Mouse (Mus musculus): ENCODE results near the gene Grm4. TPM values are rescaled to one million over a fixed set of nuclear protein-coding genes. Genes with fewer than 3 reads are reported as not detected.
A peak's percentile ranks its signal among the peaks of the same experiment; 100 is the strongest.
"Not testable (repeated sequence)": the region's sequence is repeated elsewhere in the genome, so short reads cannot be mapped to it uniquely, and the experiment has no call there.

The Grm4 gene
- total RNA-seq, 4 experiments from 2014 or later: 9.9 to 13.0 (median 12.6) TPM

- no peak for DNase-seq (ENCODE audit: low spot score in 2 of 2)
Measured at GRCm38 (mm10) chr17:27405376-27406024, 115.7 kb downstream of the Grm4 start.

- DNase-seq (ENCODE audit: low spot score in 2 of 2): no peak
Measured at GRCm38 (mm10) chr17:27401200-27401599, 120.0 kb downstream of the Grm4 start.

- DNase-seq (ENCODE audit: low spot score in 2 of 2): no peak
Measured at GRCm38 (mm10) chr17:27393931-27394330, 127.3 kb downstream of the Grm4 start.

- DNase-seq (ENCODE audit: low spot score in 2 of 2): no peak
Measured at GRCm38 (mm10) chr17:27393432-27393831, 127.8 kb downstream of the Grm4 start.

GRCm38 (mm10) chr17:27392918-27393317 lies 128.3 kb downstream of the Grm4 start:
- DNase-seq (ENCODE audit: low spot score in 2 of 2): peak; percentile 17 to 32

- no peak for DNase-seq (ENCODE audit: low spot score in 2 of 2)
Measured at GRCm38 (mm10) chr17:27390019-27390418, 131.2 kb downstream of the Grm4 start.

GRCm38 (mm10) chr17:27389221-27390000 lies 131.8 kb downstream of the Grm4 start:
- DNase-seq (ENCODE audit: low spot score in 2 of 2): peak in 1 of 2 experiments; percentile 15

GRCm38 (mm10) chr17:27386438-27386837 lies 134.8 kb downstream of the Grm4 start:
- no peak for DNase-seq (ENCODE audit: low spot score in 2 of 2)

- peak in 1 of 2 experiments; percentile 24 for DNase-seq (ENCODE audit: low spot score in 2 of 2)
Measured at GRCm38 (mm10) chr17:27385513-27386261, 135.5 kb downstream of the Grm4 start.

- no peak for DNase-seq (ENCODE audit: low spot score in 2 of 2)
Measured at GRCm38 (mm10) chr17:27382916-27383315, 138.3 kb downstream of the Grm4 start.

- DNase-seq (ENCODE audit: low spot score in 2 of 2): not testable (repeated sequence)
Measured at GRCm38 (mm10) chr17:27380911-27381459, 140.2 kb downstream of the Grm4 start.

GRCm38 (mm10) chr17:27378977-27379376 lies 142.2 kb downstream of the Grm4 start:
- DNase-seq (ENCODE audit: low spot score in 2 of 2): no peak

GRCm38 (mm10) chr17:27377151-27377550 lies 144.1 kb downstream of the Grm4 start:
- DNase-seq (ENCODE audit: low spot score in 2 of 2): no peak

GRCm38 (mm10) chr17:27375551-27375950 lies 145.7 kb downstream of the Grm4 start:
- no peak for DNase-seq (ENCODE audit: low spot score in 2 of 2)

Other genes starting within 250 kb of the Grm4 start
- gene Hmga1, start 35.1 kb upstream of the Grm4 start, total RNA-seq (2022): 10 to 100 TPM; 30.4 to 39.8 (median 36.1) TPM
- 10 to 100 TPM; 61.9 to 71.6 (median 65.0) TPM for gene AI413582, start 44.4 kb upstream of the Grm4 start, total RNA-seq (2022)
- gene Nudt3, start 102.1 kb upstream of the Grm4 start, total RNA-seq (2022): 100 to 1,000 TPM; 470 to 533 (median 501) TPM
- 1 to 10 TPM in 1 of 4 experiments, not detected in 3; 1.6 TPM for gene RPS10-NUDT3, start 113.8 kb upstream of the Grm4 start, total RNA-seq (2022)
- gene Rps10, start 115.3 kb upstream of the Grm4 start, total RNA-seq (2022): 100 to 1,000 TPM; 403 to 610 (median 491) TPM
- gene Pacsin1, start 134.1 kb upstream of the Grm4 start, total RNA-seq (2022): 100 to 1,000 TPM; 308 to 331 (median 324) TPM
- under 1 TPM in 3 of 4 experiments, not detected in 1; 0.25 to 0.63 (median 0.31) TPM for gene Spdef, start 207.6 kb upstream of the Grm4 start, total RNA-seq (2022)